Mouse (Mus musculus): ENCODE results near the gene Exoc6b.

The Exoc6b gene

GRCm38 (mm10) chr6:84726876-84727275, 342.4 kb downstream of the Exoc6b start:
- DNase-seq (ENCODE audit: low spot score): no peak

GRCm38 (mm10) chr6:84713171-84713570, 356.1 kb downstream of the Exoc6b start:
- no peak for DNase-seq (ENCODE audit: low spot score)

GRCm38 (mm10) chr6:84710831-84711230, 358.5 kb downstream of the Exoc6b start:
- no peak for DNase-seq (ENCODE audit: low spot score)

- no peak for DNase-seq (ENCODE audit: low spot score)
These were observed 360.7 kb downstream of the Exoc6b start for GRCm38 (mm10) chr6:84708631-84709030.

- no peak for DNase-seq (ENCODE audit: low spot score)
These were observed 369.7 kb downstream of the Exoc6b start for GRCm38 (mm10) chr6:84699579-84699978.

GRCm38 (mm10) chr6:84698288-84698673, 371.0 kb downstream of the Exoc6b start:
- DNase-seq (ENCODE audit: low spot score): no peak

GRCm38 (mm10) chr6:84697474-84698287, 371.6 kb downstream of the Exoc6b start:
- DNase-seq (ENCODE audit: low spot score): no peak

- no peak for DNase-seq (ENCODE audit: low spot score)
These were observed 375.5 kb downstream of the Exoc6b start for GRCm38 (mm10) chr6:84693844-84694243.

- no peak for DNase-seq (ENCODE audit: low spot score)
These were observed 376.1 kb downstream of the Exoc6b start for GRCm38 (mm10) chr6:84693204-84693603.

- DNase-seq (ENCODE audit: low spot score): no peak
These were observed 377.4 kb downstream of the Exoc6b start for GRCm38 (mm10) chr6:84691907-84692306.

GRCm38 (mm10) chr6:84677770-84678169, 391.5 kb downstream of the Exoc6b start:
- no peak for DNase-seq (ENCODE audit: low spot score)

GRCm38 (mm10) chr6:84674936-84675335, 394.4 kb downstream of the Exoc6b start:
- no peak for DNase-seq (ENCODE audit: low spot score)

- no peak for DNase-seq (ENCODE audit: low spot score)
These were observed 395.2 kb downstream of the Exoc6b start for GRCm38 (mm10) chr6:84674136-84674535.

- DNase-seq (ENCODE audit: low spot score): no peak
These were observed 407.7 kb downstream of the Exoc6b start for GRCm38 (mm10) chr6:84661451-84662112.

GRCm38 (mm10) chr6:84660982-84661381, 408.3 kb downstream of the Exoc6b start:
- no peak for DNase-seq (ENCODE audit: low spot score)

GRCm38 (mm10) chr6:84657091-84657490, 412.2 kb downstream of the Exoc6b start:
- no peak for DNase-seq (ENCODE audit: low spot score)

GRCm38 (mm10) chr6:84656680-84657079, 412.6 kb downstream of the Exoc6b start:
- no peak for DNase-seq (ENCODE audit: low spot score)

GRCm38 (mm10) chr6:84651902-84652301, 417.4 kb downstream of the Exoc6b start:
- DNase-seq (ENCODE audit: low spot score): no peak

GRCm38 (mm10) chr6:84647197-84647596, 422.1 kb downstream of the Exoc6b start:
- no peak for DNase-seq (ENCODE audit: low spot score)

- no peak for DNase-seq (ENCODE audit: low spot score)
These were observed 422.6 kb downstream of the Exoc6b start for GRCm38 (mm10) chr6:84646696-84647095.

GRCm38 (mm10) chr6:84641062-84641431, 428.3 kb downstream of the Exoc6b start:
- no peak for DNase-seq (ENCODE audit: low spot score)

GRCm38 (mm10) chr6:84640324-84641061, 428.8 kb downstream of the Exoc6b start:
- DNase-seq (ENCODE audit: low spot score): no peak

- no peak for DNase-seq (ENCODE audit: low spot score)
These were observed 431.1 kb downstream of the Exoc6b start for GRCm38 (mm10) chr6:84638206-84638605.
